Mouse (Mus musculus) heart, postnatal 4 days (tissue): ENCODE measurements around the gene E2f6. TPM values are rescaled to one million over a fixed set of nuclear protein-coding genes. Genes with fewer than 3 reads are reported as not detected.

Experiments
- DNase-seq: peaks from one replicate; pipeline ENCODE4 v3.0.0; 2021
- microRNA-seq, 2 experiments: library from miRNA; unstranded; fragments of <30 nt; microRNA quantifications; one replicate each; pipeline ENCODE4 v1.2.0; 2021 to 2022
- total RNA-seq, 2 experiments: library from RNA; stranded (reverse); gene quantifications; 2 replicates each; pipeline ENCODE4 v1.2.3; 2021

E2f6 gene
- total RNA-seq, 2 experiments from 2014 or later: 51.1 to 53.6 TPM

DNA sequence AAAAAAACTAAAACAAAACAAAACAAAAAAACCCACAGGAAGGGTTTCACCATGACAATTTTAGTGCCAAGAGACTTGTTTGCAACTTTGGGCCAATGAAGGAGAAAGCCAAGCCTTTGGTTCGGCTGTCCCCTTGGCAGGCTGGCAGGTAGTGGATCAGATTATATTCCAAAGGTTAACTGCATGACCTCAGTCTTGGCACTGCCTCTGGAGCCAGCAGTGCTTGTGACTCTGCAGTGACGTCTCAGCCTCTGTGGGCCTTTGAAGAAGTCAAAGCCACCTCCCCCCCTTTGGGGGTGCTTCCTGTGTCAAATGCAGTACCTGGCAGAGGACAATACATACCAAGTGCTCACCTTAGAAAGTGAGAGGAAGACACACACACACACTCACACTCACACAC is 63.3 kb downstream of the E2f6 start:
- peak; percentile 62 for DNase-seq

DNA sequence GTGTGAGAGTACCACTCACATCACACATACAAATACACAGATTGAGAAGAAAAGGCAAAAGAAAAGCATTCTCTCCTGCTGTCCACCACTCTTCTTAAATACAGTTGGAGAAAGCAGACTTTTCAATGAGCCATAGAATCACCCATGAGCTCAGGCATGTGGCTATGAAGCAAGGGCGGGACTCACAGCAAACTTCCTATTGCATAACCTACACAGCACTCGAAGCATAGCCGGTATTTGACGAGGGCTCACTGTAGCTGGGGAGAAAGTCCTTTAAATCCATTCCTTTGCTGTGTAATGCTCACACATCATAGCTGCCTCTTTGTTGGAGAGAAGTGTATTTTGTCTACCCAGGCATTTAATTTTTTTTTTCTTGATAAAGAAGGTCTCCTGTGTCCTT is 64.5 kb downstream of the E2f6 start:
- DNase-seq: peak; percentile 22

DNA sequence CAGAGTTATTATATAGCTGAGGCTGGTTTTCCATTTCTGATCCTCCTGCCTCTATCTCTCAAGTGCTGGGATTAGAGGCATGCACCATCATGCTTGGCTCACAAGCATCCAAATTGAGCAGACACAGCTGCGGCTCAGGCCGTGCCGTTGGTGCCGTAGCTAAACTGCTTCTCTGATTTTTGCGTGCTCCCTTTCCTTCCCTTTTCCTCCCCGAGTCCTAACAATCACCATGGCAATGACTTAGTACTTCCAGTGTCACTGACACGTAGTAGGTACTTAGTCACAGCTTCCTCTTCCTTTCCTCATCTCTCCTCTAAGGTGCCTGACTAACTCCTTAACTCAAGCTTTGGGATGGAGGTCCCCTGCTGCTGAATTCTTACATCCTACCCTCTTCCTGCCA is 64.9 kb downstream of the E2f6 start:
- peak; percentile 33 for DNase-seq

GRCm38 (mm10) chr12:16876667-16877066 is 65.9 kb downstream of the E2f6 start:
- no peak for DNase-seq

DNA sequence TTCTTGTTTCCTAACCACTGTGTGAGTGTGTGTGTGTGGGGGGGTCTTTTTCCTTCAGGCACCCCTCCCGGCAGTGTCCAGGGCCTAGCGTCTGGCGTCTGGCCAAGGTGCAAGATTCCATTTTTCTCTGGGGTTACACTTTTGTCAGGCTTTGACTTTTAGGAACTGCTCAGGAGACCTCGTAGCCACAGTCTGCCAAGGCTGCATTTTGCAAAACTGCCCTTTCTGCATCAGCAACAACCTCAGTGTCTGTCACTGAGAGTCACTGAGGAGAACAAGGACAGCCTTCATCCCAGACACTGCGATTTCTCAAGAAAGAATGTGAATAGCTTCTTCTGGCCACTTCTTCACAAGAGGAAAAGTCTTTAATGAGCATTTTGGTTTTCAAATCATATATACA is 66.4 kb downstream of the E2f6 start:
- DNase-seq: peak; percentile 40

DNA sequence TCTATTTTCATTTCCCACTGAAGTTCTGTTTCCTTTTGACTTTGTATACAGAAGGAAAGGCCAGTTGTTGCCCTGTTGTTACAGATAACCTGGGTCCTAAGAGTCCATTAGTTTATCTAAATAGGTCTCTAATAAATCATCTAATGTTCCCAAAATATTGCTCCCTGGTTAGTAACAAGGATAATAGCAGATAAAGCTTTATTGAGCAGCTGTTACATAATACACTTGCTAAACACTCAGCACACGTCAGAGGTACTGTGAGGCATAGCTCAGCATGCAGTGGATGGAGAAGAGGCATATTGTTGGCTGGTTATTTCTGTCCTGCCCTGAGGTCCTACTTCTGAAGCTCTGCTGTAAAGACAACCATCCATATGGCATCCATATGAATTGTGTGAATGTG is 66.9 kb downstream of the E2f6 start:
- no peak for DNase-seq

GRCm38 (mm10) chr12:16879369-16879768 is 68.6 kb downstream of the E2f6 start:
- DNase-seq: no peak

GRCm38 (mm10) chr12:16880077-16880476 is 69.3 kb downstream of the E2f6 start:
- no peak for DNase-seq

- no peak for DNase-seq
These were observed 71.7 kb downstream of the E2f6 start for GRCm38 (mm10) chr12:16882442-16882841.

DNA sequence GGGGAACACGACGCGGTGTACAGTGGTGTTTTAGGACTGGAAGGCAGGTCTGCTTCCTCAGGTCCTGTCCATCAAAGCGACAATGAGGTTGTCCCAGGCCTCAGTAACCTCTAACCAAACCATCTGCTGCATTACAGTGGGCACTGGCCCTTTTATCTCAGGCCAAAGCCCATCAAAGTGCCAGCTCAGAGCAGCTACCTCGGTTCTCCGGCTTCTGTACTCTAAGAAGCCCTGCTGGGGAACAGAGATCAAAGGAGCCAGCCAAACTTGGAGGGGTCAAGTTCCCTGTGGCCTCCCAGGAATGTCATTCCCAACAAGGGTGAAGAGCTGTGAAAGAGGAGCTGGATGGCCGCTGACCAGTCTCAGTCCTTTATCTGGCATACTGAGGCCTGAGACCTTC is 72.3 kb downstream of the E2f6 start:
- DNase-seq: no peak

DNA sequence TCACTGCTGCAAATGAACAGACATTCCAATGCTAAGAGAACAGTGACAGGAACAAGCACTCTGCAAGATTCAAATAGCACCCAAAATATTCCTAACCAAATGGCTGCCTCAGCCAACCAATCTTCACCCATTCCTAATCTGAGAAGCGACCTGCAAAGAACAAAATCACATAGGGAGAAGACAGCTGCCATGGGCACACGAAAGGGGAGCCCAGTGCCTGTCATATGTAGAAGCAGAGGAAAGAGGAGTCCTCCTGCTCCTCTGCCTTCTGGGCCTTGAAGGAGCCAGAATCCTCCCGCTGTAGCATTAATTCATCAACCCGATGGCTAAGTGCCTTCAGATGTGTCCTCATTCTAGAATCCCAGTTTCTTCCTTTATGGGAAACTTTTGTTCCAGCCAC is 73.8 kb downstream of the E2f6 start:
- no peak for DNase-seq

DNA sequence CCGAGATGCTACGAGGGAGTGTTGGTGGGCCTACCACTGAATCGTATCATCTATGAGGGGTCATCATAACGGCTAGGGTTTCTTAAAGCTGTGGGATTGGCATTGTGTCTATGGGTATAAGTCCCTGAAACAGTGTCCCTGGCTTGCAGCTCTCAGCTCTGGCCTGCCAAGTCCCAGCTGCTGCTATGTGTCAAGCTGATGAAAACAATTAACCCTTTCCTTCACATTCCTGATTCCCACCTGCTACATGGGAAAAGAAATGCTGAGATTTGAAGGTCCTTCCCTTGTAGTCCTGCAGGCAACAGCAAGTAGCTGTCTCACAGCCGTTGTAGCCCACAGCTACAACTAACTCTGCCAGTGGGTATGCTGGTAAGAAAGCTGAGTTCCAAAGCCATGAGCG is 75.6 kb downstream of the E2f6 start:
- no peak for DNase-seq

Small RNA genes lying within 50 kb of the gene (microRNA-seq; reads per million reads assigned to microRNA genes)
- gene Gm44305: 0 reads per million in 2 experiments

Other genes with a start within 250 kb of the E2f6 start
- gene Lpin1, start 200.0 kb upstream of the E2f6 start, total RNA-seq: 10 to 100 TPM; 24.5 to 25.4 TPM
- gene Ntsr2, start 157.6 kb upstream of the E2f6 start, total RNA-seq: 1 to 10 TPM; 2.2 to 2.3 TPM
- gene Greb1, start 10.1 kb upstream of the E2f6 start, total RNA-seq: under 1 TPM; 0.10 to 0.54 TPM
- gene Rock2, start 83.9 kb downstream of the E2f6 start, total RNA-seq: 10 to 100 TPM; 93.4 to 98.4 TPM
- 1 to 10 TPM; 1.8 to 2.0 TPM for gene Pqlc3, start 189.4 kb downstream of the E2f6 start, total RNA-seq
- gene 2410004P03Rik, start 200.8 kb downstream of the E2f6 start, total RNA-seq: under 1 TPM; 0.09 to 0.26 TPM